Mouse (Mus musculus) liver, adult 2 months (tissue): ENCODE measurements around the gene Npvf.

Experiments used
- CTCF ChIP-seq: fragments of 200-500 bp; IDR thresholded peaks from 2 replicates; pipeline ENCODE4 v1.5.1; 2011; ENCODE audit warnings: low read depth, low read length, control low read depth
- POLR2A ChIP-seq: fragments of 200-500 bp; IDR thresholded peaks from 2 replicates; pipeline ENCODE4 v1.6.1; 2011; ENCODE audit warnings: low read length, control low read depth; ENCODE audit not compliant: insufficient read depth; ENCODE audit errors: extremely low read depth

DNA sequence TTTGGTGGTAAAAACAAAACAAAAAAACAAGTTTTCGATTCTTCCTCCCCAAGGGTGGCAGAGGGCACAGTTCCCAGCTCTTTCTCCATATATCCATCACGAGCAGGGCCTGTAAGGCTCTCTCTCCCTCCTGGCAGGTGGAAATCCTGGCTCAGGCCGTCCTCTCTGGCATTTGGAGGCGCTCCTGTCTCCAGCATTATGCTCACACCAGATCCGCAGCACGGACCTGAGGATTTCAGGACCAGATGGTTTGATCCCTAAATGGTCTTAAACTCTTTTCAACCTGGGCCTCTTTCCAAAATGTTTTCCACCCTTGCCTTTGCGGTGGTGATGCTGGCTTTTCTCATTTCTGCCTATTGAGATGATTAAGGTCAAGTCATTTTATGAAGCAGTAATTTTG, 7.5 kb upstream of the Npvf start:
- TF ChIP-seq POLR2A, result no peak
- no peak for TF ChIP-seq CTCF
